Mouse (Mus musculus) urinary bladder, postnatal 4 days (tissue): ENCODE data around the gene Gimap4.

Experiments used
- DNase-seq, 2 experiments: peaks; one replicate each; pipeline ENCODE4 v3.0.0; 2021 to 2022; ENCODE audit warnings: low spot score in 2 of 2

The Gimap4 gene

DNA sequence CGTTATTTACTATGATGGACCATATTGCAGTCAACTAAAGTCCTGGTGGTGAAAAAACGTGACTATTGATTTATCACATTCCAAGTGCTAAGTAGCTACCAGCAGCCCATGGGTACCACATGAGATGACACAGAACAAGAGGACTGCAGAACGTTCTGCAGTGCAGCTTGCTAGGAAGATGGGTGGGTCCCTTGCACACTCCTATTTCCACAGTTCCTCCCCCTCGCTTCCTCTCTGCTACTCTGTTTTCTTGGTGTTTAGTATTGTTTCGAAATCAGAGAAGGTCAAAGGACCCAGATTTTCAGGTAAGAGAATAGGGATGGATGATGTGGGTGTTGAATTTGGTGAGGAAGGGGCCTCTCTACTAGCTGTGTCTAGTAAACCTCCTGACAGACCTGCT, at the start of gene Gimap4:
Gimap4 (plus strand) TSS at position 231 of the 400 bp plus-strand sequence.
- no peak for DNase-seq

DNA sequence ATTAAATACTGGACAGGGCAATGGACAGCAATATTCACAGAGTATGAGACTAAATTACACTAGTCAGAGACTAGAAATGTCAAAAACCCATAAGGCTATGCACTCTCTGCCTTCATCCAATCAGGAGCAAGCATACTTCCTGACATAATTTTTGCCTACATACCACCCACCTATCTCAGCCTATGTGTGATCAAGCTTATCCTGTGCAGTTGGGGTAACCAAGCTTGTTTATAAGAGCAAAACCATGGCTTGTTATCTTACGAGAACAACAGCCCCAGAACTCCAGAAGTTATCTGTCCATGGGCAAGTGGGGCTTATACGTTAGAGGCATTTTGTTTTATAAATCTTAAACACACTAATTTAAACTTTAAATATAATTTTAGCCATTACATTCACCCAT, 49.2 kb upstream of the Gimap4 start:
- DNase-seq, result no peak

DNA sequence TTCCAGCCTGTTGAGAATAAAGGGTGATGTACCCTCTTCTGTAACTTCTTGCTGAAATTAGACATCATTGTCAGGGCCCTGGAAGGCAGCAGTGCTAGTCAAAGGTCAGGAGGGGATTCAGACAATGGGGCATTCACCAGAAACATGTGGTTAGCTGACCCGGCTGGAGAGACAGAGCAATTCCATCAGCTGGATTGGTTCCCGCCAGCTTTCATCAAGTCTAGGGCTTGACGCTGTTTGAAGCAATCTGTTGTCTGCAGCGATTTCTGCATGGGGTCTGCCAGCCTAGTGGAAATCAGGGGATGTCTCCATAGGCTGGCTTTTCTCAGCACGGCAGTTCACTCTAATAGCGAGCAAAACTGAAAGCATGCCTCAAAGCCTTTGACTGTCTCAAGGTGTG, 47.8 kb upstream of the Gimap4 start:
- peak in 1 of 2 experiments; percentile 44 for DNase-seq

DNA sequence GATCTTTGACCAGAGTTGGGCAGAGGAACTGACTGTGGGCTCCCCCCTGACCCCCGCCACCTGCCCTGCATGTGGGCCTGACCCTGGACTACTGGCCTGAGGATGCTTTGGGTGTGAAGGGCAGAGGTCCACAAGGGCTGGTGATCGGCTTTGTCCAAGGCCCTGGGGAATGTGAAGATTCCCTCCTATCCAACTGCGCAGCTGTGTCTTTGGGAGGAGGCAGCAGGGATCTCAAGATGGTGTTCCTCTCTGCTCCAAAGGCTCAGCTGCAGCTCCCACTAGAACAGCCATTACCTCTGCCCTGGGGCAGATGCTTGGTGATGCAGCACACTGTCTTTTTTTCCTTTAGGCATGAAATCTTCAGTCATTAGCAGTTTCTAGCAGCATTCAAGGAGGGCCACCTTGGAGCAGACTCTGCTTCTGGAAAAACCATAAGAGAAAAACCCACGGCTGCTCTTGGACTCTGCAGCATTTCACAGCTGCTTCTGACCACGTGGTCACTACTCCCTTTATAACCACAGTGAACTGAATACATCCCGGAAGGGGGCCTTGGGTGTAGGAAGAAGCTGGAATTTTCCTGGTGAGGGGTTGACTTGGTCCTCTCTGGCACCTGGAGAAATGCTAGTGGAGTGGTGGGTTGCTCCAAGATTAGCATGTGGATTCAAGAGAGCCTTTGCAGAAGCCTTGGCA, 46.4 kb upstream of the Gimap4 start:
- no peak for DNase-seq

DNA sequence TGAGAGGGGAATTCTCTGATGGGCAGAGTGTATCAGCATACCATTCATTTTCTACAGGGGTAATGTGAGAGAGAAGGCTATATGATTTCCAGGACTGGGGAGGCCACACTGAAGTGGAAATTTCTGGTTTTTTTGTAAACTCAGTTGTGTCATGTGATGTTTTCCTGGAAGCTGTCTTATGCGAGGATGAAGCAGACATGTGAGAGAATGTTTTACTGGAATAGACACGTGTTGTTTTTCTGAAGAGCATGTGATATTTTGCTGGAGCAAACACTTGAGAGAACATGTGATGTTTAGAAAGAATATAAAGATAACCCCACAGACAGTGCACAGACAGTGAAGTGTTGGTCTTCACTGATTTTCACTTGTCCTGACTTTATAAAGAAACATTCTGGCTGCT, 45.8 kb upstream of the Gimap4 start:
- DNase-seq, result no peak

DNA sequence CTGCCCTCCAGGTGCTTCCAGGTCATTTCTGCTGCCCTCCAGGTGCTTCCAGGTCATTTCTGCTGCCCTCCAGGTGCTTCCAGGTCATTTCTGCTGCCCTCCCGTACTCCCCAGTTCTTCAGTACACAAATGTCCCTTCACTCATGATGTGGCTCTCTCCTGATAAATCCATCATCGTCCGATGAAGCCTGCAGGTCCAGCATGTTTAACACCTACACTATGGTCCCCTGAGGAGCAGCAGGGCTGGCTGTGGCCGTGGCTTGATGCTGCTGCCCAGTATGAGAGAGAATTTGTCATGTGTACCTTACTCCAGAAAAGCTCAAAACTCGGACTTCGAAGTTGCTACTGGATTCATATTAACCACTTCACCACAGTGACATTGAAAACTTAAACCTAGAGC, 43.0 kb upstream of the Gimap4 start:
- peak in 1 of 2 experiments; percentile 50 for DNase-seq

DNA sequence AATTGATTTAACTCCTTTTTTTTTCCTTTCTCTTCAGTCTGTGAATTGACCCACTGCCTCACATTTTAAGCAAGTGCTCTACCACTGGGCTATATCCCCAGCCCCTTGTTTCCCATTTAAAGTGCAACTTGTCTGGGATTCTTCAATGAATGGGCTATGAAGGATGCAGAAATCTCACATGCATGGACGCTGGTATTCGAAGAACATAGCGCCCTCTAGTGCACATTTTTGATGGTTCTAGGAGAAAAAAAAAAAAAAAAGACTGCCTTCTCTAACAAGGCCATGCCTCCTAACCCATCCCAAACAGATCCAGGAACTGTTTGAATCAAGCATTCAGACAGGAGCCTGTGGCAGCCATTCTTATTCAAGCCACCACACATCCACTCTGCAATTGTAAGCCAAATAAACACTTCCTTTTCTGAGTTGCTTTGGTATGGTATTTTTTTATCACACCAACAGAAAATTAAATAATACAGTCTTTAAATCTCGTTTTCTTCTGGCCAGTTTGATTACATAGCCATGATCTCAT, 41.5 kb upstream of the Gimap4 start:
- DNase-seq, result peak in 1 of 2 experiments; percentile 39

DNA sequence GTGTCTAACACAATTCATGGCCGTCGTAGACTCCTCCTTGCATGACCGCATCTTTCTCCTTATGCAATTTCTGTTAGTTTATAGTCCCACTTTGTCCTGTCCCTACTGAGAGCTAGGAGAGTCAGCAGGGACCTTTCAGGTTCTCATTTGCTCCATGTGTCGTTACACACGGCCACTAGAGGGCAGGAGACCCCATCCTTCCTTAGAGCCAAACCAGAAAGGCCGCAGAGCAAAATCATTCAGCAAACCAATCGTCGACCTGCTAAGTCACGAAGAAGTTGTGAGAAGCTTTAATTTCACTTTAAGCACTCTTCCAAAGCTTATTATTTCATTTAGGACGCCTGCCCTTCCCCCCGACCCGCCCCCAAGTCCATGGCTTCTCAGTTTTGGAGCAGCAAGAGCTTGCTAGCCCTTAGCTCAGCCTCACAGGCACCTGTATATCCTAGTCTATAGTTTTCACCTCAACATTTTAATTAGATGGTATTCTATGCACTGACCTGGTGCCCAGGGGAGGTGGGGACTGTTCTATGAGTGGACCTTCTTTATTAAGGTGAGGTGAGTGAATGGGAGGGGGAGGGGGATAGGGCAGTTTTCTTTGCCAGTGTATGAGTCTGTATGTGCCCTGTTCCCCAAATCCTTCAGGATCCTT, 38.6 kb upstream of the Gimap4 start:
- DNase-seq, result peak in 1 of 2 experiments; percentile 40

DNA sequence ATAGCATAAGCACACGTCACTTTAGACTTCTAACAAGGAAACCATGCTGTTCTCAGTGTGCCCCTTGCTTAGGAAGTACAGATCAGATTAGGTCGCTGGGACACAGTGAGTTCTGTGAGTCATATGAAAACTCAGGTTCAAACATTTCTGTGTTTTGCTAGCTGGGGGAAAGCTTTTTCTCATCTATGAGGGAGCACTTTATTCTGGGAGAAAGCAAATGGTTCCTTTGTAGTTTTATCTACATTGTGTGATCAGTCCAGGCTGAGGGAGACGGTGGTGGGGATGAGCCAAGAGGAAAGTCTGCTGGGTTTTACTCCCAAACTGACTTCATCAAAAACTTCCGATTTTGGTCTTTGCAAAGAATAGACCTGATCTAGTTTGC, 38.0 kb upstream of the Gimap4 start:
- DNase-seq, result no peak

DNA sequence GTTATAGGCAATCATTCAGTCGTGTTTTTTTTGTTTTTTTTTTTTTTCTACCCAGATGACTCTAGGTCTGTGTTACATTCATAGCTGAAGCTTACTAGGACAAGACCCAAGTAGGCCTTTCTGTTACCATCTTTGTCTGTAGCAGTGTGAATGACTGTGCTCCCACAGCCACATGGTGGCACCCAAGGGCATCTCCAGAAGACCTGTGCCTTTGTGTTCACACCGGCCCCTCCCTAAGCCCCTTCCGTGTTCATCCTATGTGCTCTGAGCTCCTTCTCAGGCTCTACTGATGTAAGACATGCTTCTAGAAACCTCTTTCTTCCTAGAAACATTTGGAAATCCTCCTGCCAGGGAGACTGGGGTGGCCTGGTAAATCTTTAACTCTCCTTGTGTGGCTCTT, 37.4 kb upstream of the Gimap4 start, which contains the start of gene Gimap8:
Gimap8 (plus strand) TSS at position 240 of the 400 bp plus-strand sequence.
- DNase-seq, result no peak

DNA sequence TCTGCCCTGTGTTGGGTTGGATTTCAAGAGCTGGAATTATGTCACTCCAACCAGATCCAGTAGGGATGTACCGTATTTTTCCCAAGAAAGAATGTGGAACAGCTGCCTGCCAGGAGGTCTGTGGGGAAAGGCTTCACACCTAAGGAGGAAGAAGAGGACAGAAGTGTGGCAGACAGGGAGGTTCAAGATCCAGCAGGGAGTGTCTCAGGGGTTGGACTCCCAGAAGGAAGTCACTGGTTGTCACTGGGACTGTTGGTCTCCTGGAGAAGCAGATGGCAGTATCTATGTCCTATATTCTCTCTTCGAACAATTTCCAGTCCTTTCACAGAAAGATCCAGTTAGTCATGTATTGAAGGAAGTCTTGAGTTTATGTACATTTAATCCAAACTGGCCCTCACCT, 36.7 kb upstream of the Gimap4 start:
- DNase-seq, result no peak

DNA sequence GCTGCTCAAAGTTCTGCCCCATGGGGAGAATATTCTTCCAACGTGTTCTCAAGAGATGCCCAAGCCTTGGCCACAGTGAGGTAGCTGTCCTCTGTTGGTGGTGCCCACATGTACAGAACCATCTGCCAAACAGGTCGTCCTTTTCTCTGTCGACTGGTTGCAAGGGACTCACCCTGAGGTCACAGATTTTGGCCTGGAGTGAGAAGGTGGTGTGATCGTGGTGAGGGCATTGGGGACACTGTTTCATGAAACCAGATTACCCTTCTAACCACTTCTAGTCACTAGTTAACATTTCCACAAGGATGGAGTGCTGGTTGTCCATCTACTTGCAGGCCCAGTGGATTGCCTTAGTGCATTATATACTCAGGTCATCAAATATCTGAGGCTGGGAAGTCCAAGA, 35.6 kb upstream of the Gimap4 start:
- DNase-seq, result no peak

DNA sequence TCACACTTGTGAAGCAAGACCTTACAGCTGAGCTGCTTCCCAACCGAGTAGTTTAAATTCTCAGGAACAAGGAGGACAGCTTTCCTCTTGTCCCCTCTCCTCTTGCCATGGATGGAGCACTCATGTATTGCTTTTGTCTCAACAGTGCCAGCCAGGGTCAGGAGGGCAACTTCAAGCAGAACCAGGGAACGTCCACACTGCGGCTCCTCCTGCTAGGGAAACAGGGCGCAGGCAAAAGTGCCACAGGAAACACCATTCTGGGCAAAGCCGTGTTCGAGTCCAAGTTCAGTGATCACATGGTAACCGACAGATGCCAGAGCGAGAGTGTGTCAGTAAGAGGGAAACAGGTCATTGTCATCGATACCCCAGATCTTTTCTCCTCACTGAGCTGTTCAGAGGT, 34.3 kb upstream of the Gimap4 start:
- DNase-seq, result no peak

DNA sequence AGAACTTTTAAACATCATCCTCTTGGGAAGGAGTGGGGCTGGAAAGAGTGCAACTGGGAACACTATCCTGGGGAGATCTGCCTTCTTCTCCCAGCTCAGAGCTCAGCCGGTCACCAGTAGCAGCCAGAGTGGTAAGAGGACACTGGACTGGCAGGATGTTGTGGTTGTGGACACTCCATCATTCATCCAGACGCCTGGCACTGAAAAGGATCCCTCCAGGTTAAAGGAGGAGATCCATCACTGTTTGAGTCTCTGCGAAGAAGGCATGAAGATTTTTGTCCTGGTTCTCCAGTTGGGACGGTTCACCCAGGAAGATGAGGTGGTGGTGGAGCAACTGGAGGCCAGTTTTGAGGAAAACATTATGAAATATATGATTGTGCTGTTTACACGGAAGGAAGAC, 25.6 kb upstream of the Gimap4 start:
- no peak for DNase-seq

DNA sequence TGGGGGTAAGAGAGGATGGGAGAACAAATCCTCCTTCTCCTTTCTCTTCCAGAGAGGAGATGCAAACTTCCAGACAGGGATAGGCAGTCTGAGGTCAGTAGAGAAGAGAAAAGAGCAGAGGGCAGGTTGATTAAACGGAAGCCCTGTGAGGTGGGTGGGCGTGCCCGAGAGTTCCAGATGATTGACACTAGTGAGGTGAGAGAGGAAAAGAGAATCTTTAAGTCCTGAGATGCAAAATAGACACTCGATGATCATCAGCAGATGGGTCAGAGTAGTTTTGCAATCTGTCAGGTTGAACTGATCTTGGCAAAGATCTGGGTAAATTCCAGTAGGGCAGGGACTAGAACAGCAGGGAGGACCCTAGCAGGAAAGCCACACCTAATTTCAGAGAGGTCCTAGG, 19.6 kb upstream of the Gimap4 start:
- DNase-seq, result no peak

DNA sequence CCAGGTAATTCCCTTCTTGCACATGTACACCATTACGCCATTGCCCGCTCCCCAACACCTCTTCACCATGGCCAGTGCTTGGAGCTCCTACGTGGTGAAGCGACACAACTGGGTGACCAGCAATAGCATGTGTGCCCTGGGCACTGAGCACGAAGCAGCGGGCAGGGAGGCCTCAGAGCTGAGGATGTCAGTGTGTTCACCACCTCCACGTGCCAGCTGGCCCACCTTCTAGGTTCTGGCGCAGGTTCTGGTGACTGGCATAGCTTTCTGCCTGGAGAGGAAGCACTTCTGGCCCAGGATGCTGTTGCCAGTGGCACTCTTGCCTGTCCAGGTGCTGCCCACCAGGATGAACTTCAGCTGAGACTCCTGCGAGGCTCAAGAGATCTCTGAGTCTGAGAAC, 18.9 kb upstream of the Gimap4 start:
- no peak for DNase-seq

DNA sequence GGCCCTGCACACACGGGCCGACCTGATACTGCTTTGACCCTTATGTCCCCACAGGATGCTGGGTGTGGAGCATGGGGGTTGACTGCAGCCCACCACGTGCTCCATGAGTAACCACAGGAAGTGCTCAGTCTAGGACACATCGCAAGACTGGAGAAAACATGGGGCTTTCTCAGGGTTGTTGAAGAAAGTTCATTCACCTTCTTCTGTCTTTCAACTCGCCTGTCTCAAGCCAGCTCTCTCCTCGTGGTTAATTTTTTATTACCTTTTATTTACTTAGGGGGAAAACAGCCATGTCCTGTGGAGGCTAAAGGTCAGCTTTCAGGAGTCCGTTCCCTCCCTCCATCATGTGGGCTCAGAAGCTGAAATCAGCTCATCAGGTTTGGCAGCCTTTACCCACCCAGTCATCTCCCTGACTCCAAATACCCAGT, 18.2 kb upstream of the Gimap4 start:
- no peak for DNase-seq

DNA sequence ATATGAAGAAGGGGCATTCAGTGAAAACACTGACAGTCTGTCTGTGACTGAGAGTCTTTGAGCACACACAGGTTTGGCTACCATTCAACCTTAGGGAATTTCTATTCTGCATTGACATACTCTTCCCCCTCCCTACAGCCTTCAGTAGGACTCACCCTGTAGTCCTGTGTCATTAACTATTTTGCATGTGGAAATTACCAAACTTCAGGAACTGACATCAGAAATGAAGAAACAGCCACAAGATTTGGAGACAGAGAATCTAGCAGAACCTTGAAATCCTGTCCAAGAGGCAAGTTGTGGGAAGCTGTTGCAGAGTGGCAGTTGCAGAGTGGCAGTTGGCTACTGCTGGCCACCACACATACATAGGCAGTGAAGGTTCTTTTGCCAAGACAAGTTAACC, 16.3 kb upstream of the Gimap4 start:
- no peak for DNase-seq

DNA sequence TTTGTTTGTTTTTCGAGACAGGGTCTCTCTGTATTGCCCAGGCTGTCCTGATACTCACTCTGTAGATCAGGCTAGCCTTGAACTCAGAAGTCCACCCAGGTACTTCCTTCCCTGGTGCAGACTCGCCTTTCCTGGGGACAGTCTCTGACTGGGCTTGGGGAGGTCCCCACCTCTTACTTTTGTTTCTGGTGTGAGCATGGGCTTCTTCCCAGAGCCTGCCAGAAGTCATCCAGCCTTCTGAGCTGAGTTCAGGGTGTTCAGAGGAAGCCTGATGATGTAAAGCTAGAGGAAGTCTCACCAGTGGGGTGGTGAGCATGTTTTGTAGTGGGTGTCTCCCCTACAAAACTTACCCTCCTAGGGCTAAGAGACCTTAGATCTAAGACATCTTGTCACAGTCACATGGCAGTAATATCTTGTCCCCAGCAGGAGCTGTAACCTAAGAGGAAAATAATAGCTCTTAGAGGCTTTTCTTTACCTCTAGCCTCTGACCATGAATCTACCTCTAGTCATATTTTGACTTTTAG, 14.8 kb upstream of the Gimap4 start:
- no peak for DNase-seq

DNA sequence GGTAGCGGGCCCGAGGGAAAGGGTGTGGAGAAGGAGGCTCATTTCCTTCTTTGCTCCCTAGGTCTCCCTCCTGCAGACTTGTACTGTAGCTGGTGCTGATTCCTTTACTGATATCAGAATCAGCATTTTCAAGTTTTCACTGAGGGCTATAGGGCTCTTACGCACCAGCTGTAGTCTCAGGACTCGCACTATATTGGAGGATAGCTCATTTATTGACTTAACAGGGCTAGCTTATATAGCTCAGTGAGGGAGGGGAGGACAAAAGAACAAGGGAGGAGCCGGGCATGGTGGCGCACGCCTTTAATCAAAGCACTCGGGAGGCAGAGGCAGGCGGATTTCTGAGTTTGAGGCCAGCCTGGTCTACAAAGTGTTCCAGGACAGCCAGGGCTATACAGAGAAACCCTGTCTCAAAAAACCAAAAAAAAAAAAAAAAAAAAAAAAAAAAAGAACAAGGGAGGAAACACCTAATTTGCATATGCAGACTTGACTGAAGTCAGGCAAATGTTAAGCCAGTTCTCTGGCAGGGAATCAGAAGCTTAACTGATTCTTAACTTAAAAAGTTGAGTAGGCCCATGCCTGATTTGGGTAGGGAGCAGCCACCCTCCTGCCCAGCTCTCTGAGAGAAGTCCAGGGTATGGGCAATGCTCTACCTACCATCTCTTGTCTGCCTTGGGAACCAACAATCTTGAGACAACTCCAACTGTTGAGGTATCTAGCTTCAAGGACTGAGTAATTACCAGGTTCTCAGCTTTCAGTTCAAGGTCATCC, 9.9 kb upstream of the Gimap4 start:
- DNase-seq, result no peak

DNA sequence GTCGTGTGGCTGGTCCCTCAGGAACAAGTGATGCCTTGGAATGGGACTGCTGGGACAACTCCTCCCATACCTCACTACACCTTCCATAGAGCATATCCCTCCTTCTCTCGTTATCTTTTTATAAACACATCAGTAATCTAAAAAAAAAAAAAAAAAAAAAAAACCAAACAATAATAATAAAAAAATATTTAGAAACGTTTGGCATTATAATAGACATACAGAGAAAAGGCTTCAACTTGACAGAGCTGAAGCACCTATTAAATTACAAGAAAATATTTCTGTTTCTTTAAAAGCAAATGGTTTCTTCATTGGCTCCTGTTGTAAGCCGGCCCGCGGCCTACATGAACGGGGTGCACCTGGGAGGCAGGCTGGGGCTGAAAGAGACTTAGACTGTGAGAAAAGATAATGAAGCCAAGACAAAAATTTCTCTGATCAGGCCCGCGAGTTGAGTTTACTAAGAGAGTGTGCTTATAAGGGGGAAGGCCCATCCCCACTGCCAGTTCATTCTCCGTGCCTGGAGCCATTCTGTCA, 8.9 kb upstream of the Gimap4 start:
- DNase-seq, result no peak
